Mouse (Mus musculus) WW6 (cell line): ENCODE results near the gene S1pr2.

Experiments used
- DNase-seq: peaks from one replicate; pipeline ENCODE4 v3.0.0-alpha.2; 2013; ENCODE audit warnings: low read depth, low spot score

Gene S1pr2

GRCm38 (mm10) chr9:20966747-20967146 lies 9.8 kb downstream of the S1pr2 start:
- DNase-seq: no peak

GRCm38 (mm10) chr9:20966008-20966407 lies 10.6 kb downstream of the S1pr2 start:
- DNase-seq: no peak

DNA sequence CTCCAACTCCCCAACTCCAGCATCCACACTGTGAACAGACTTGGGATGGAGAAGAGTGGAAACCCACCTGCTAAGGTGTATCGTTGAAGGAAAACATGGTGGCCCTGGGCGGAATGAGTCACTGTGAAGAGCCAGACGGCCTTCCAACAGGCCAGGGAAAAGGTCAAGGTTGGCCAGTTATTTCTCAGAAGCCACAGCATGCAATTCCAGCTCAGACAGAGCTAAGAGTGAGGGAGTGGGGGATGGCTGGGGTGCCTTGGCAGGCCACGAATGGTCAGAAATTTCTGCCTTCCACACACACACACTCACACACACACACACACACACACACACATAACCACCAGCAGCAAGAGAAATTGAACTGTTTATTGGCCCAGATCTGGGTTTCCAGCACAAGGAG lies 11.0 kb downstream of the S1pr2 start:
- DNase-seq: no peak

DNA sequence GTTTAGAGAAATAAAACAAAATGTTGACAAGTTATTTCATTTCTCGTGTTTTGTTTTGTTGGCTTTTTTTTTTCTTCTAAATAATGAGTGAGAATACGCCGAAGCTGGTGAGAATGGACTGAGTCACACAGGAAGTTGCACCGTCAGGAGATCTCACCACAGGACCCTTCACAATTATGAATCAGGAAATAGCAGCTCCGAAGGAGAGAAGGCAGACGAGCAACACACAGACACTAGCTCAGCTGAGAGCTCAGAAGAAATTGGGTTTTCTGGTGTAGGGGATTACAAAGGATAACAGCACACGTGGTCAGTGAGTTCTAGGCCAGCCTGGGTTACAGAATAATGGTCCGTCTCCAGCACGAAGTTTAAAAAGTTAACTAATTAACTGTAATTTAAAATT lies 15.0 kb downstream of the S1pr2 start:
- no peak for DNase-seq

DNA sequence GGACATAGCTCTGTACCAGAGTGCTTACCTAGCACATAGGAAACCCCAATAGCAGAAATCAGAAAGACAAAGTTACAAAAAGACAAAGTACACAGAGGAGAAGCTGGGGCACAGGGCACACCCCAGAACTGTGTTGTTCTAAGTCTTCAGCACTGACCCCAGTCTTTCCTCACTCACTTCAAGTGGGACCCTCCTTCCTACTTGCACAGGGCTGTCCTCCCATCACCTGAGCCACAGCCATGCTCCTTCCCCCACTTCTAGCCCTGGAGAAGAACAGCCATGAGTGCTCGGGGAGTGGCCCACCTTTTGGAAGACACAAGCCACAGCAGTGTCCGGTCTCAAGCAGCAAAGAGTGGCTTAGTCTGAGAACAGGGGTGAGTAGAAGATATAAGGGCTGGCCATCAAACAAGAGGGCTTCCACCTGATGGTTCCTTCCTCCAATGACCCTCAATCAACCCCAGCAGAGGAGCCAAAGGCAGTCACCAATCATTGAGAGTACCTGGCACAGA lies 17.1 kb downstream of the S1pr2 start, which contains the start of gene Dnmt1:
Gene Dnmt1 (minus strand): TSS at position 459 of the 509 bp plus-strand sequence.
- DNase-seq: no peak

DNA sequence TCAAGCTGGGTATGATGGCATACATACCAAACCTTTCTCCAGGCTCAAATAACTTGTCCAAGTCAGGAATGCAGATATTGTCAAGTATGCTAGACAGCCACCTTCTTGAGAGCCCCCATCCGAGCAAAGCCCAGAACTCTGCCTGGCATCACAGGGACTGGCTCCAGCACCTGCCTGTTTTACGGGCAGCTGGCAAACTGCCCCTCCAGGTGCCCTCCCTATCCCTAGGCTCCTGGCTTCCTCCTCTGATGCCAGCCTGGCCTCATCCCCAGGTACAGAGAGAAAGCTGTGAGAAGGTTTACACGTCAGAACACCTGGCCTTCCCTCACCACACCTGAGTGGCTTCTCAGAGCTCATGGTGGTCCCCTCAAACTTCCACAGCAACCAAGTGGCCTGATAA lies 19.6 kb downstream of the S1pr2 start:
- no peak for DNase-seq

- peak; percentile 91 for DNase-seq
Observed at GRCm38 (mm10) chr9:20952520-20953227, 23.9 kb downstream of the S1pr2 start.

GRCm38 (mm10) chr9:20951966-20952519 lies 24.5 kb downstream of the S1pr2 start:
- DNase-seq: no peak

GRCm38 (mm10) chr9:20951441-20951840 lies 25.1 kb downstream of the S1pr2 start:
- DNase-seq: no peak

- no peak for DNase-seq
Observed at GRCm38 (mm10) chr9:20950419-20950818, 26.2 kb downstream of the S1pr2 start.

DNA sequence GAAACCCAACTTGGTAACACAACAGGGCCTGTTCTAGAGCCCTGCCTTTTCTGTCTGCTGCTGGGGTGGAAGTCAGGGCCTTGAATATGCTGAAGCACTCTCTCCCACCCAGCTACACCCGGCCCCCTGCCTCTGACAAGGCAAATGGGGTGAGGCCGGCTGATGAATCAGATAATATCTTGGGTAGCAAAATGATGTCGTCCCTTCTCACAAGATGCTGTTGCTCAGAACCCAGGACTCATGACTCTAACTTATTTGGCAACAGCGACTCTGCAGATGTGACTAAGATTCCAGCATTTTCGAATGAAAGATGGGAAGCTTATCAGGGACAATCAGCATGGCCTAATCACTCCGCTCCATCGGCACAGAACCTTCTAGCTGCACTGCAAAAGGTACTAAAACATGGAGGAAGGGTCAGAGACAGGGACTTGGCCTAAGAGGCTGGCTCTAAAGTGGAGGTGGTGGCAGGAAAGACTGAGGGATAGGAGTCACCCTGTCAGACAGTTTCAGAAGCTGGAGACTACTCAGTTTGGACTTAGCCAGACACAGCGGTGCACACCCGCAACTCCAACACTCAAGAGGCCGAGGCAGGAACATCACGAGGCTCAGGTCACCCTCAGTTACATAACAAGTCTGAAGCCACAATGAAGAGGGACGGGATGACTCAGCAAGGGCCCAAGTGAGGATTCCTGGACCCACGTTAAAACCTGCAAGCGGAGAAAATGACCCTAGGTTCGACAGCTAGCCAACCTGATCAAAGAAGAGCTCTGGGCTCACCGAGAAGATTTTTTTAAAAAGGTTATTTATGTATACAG lies 30.3 kb downstream of the S1pr2 start:
- no peak for DNase-seq

- DNase-seq: no peak
Observed at GRCm38 (mm10) chr9:20944697-20945370, 31.7 kb downstream of the S1pr2 start.

- DNase-seq: no peak
Observed at GRCm38 (mm10) chr9:20943911-20944310, 32.7 kb downstream of the S1pr2 start.

DNA sequence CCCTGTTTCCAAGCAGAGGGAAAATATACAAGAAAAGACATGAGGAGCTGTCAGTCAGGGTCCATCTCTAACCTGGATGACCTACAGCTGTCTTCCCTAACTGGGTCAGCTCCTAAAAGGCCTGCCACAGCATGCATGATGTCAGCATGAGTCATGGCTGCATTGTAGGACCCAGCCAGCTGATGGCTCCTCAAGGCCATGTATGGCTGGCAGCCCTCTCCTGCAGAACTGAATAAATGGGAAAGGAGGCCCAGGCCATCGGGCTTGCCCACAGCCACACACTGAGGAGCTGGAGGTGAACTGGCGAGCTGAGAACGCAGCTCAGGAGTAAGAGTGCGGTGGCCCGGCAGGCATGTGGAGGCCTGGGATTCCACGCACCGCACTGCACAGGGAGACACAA lies 33.2 kb downstream of the S1pr2 start:
- no peak for DNase-seq

DNA sequence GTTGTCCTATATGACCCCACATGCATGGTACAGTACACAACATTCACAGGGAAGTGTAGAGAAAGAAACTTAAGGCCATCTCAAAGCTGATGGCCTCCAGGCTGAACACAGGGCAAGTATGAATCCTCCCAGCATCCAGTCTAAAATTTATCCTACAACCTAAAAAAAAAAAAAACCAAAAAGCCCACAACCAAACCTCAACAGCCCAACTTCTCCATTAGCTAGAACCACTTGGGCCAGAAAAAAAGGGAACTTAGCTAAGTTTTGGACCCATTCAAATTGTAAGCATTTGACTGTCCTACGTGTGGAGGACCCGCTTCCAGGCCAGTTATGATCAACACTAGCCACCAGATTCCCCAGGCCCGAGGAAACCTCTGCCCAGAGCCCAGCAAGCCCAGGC lies 53.3 kb downstream of the S1pr2 start:
- DNase-seq: no peak

- DNase-seq: no peak
Observed at GRCm38 (mm10) chr9:20916160-20916559, 60.4 kb downstream of the S1pr2 start.
